Mouse (Mus musculus): ENCODE data around the gene Myo9b. TPM values are rescaled to one million over a fixed set of nuclear protein-coding genes. Genes with fewer than 3 reads are reported as not detected.

Myo9b gene
- 100 to 1,000 TPM; 142 to 158 TPM for total RNA-seq (2023)

GRCm38 (mm10) chr8:71272286-71273150, at the start of gene Myo9b, which contains the start of gene Haus8:
Gene Myo9b (plus strand): TSS chr8:71272714.
Gene Haus8 (minus strand): TSS chr8:71272934.

GRCm38 (mm10) chr8:71366771-71367528, 94.4 kb downstream of the Myo9b start, which contains the start of gene Use1:
Gene Use1 (plus strand): TSS chr8:71366848.

GRCm38 (mm10) chr8:71371236-71371848, 98.8 kb downstream of the Myo9b start, which contains the start of gene Ocel1:
Gene Ocel1 (plus strand): TSS chr8:71371298.

GRCm38 (mm10) chr8:71381421-71381970, 109.0 kb downstream of the Myo9b start, which contains the start of gene Nr2f6:
Gene Nr2f6 (minus strand): TSS chr8:71381960.

GRCm38 (mm10) chr8:71395629-71396028, 123.1 kb downstream of the Myo9b start, which contains the start of gene Ushbp1:
Gene Ushbp1 (minus strand): TSS chr8:71395802.

GRCm38 (mm10) chr8:71396639-71397305, 124.3 kb downstream of the Myo9b start, which contains the start of gene Babam1:
Gene Babam1 (plus strand): TSS chr8:71396861.

GRCm38 (mm10) chr8:71405401-71406098, 133.0 kb downstream of the Myo9b start, which contains the start of gene Ankle1:
Gene Ankle1 (plus strand): TSS chr8:71406010.

Other genes with a start within 250 kb of the Myo9b start
- gene Haus8, start 220 bp downstream of the Myo9b start, total RNA-seq (2023) = 10 to 100 TPM; 26.0 to 31.3 TPM
- 100 to 1,000 TPM; 267 to 299 TPM for gene Use1, start 94.1 kb downstream of the Myo9b start, total RNA-seq (2023)
- 10 to 100 TPM; 19.9 to 21.2 TPM for gene Ocel1, start 98.6 kb downstream of the Myo9b start, total RNA-seq (2023)
- 1 to 10 TPM; 7.7 to 9.2 TPM for gene Nr2f6, start 109.2 kb downstream of the Myo9b start, total RNA-seq (2023)
- gene Ushbp1, start 123.1 kb downstream of the Myo9b start, total RNA-seq (2023) = not detected
- gene Babam1, start 124.1 kb downstream of the Myo9b start, total RNA-seq (2023) = 100 to 1,000 TPM; 122 to 127 TPM
- 1 to 10 TPM; 1.5 to 1.8 TPM for gene Ankle1, start 133.3 kb downstream of the Myo9b start, total RNA-seq (2023)
- 10 to 100 TPM; 94.0 to 94.4 TPM for gene Abhd8, start 190.9 kb downstream of the Myo9b start, total RNA-seq (2023)
- 10 to 100 TPM; 40.3 to 40.8 TPM for gene Mrpl34, start 192.2 kb downstream of the Myo9b start, total RNA-seq (2023)
- gene Dda1, start 196.5 kb downstream of the Myo9b start, total RNA-seq (2023) = 100 to 1,000 TPM; 109 to 112 TPM
- gene Ano8, start 213.2 kb downstream of the Myo9b start, total RNA-seq (2023) = 10 to 100 TPM; 22.9 to 29.4 TPM
- 10 to 100 TPM; 18.6 to 23.0 TPM for gene Gtpbp3, start 215.4 kb downstream of the Myo9b start, total RNA-seq (2023)
- gene Plvap, start 239.0 kb downstream of the Myo9b start, total RNA-seq (2023) = not detected

All from T-cell, adult 66 days (primary cell).